Mouse (Mus musculus) MEL (cell line): ENCODE data around the gene Atp8b3.

Experiments used
- CHD2 ChIP-seq: IDR thresholded peaks from 2 replicates; pipeline ENCODE4 v1.6.1; 2011; ENCODE audit warnings: low read length, improper control_type of control experiment
- CTCF ChIP-seq, 3 experiments: IDR thresholded peaks in 2 of 3; conservative IDR thresholded peaks in 1 of 3; 2 replicates each; pipeline ENCODE4 v1.5.1; 2011 to 2012; ENCODE audit warnings: low read length in 3 of 3, low read depth in 2 of 3, mild to moderate bottlenecking in 2 of 3, improper control_type of control experiment in 1 of 3, inconsistent platforms in 1 of 3, mixed read lengths in 1 of 3, moderate library complexity in 1 of 3; ENCODE audit not compliant: control insufficient read depth in 1 of 3, insufficient read depth in 1 of 3, poor library complexity in 1 of 3, severe bottlenecking in 1 of 3
- GATA1 ChIP-seq: IDR thresholded peaks from 2 replicates; pipeline ENCODE4 v1.6.1; 2011; ENCODE audit warnings: low read depth, low read length, improper control_type of control experiment
- KAT2A ChIP-seq: conservative IDR thresholded peaks from 2 replicates; pipeline ENCODE4 v1.6.1; 2012; ENCODE audit warnings: low read depth, low read length, improper control_type of control experiment, inconsistent platforms
- POLR2A ChIP-seq, 2 experiments: IDR thresholded peaks; 2 replicates each; pipeline ENCODE4 v1.6.1; 2011 to 2012; ENCODE audit warnings: low read length in 2 of 2, mild to moderate bottlenecking in 2 of 2, control low read depth in 1 of 2, improper control_type of control experiment in 1 of 2, low read depth in 1 of 2, moderate library complexity in 1 of 2; ENCODE audit not compliant: control insufficient read depth in 1 of 2, insufficient read depth in 1 of 2, poor library complexity in 1 of 2
- USF2 ChIP-seq, 2 experiments: IDR thresholded peaks; 2 replicates each; pipeline ENCODE4 v1.6.1; 2011 to 2012; ENCODE audit warnings: improper control_type of control experiment in 2 of 2, low read length in 2 of 2, borderline replicate concordance in 1 of 2, inconsistent platforms in 1 of 2, low read depth in 1 of 2, mild to moderate bottlenecking in 1 of 2; ENCODE audit not compliant: insufficient read depth in 1 of 2

DNA sequence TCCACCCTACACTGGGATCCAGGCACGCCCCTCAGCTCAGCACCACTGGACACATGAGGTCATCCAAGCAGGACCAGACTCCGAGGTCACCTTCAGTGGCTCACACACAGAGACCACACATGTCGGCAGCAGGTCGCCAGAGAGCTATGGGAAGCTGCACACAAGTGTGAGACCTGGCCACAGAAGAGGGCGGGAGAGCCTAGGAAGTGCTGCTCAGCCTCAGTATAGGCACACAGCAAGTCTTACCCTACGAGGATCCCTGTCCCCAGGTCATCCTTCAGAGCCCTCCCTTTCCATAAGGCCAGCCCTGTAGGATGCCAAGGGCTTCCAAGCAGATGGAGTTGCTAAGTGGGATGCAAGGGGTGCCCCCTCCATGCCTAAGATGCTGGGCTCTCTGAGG, 15.1 kb upstream of the Atp8b3 start:
- TF ChIP-seq CTCF (IDR thresholded peaks at IDR 0.05 in 2 of 3, conservative IDR thresholded peaks at IDR 0.05 in 1 of 3; ENCODE audit: control insufficient read depth in 1 of 3, insufficient read depth in 1 of 3, low read depth in 2 of 3, low read length in 3 of 3, poor library complexity in 1 of 3, severe bottlenecking in 1 of 3) (no peak), CHD2 (no peak), KAT2A (no peak), POLR2A (IDR thresholded peaks at IDR 0.05; ENCODE audit: control insufficient read depth in 1 of 2, insufficient read depth in 1 of 2, low read depth in 1 of 2, low read length in 2 of 2, poor library complexity in 1 of 2) (no peak), GATA1 (no peak), USF2 (IDR thresholded peaks at IDR 0.05; ENCODE audit: borderline replicate concordance in 1 of 2, insufficient read depth in 1 of 2, low read depth in 1 of 2, low read length in 2 of 2) (no peak)
